Mouse (Mus musculus) embryonic facial prominence, embryonic 11.5 days (tissue): Measurements from ENCODE around the gene Galm. TPM values are rescaled to one million over a fixed set of nuclear protein-coding genes. Genes with fewer than 3 reads are reported as not detected.

Experiments used
- ATAC-seq: fragments of 200-750 bp; cut with Nextera tagmentation; replicated peaks from 2 replicates; pipeline ENCODE4 v1.8.0; 2017; ENCODE audit warnings: low read depth; ENCODE audit not compliant: insufficient number of reproducible peaks, low FRiP score, low TSS enrichment
- DNase-seq: peaks from one replicate; pipeline ENCODE4 v3.0.0-alpha.2; 2015; ENCODE audit warnings: low spot score
- H3K27ac ChIP-seq: fragments of 300-500 bp; sonication (generic); replicated peaks from 2 replicates; pipeline ENCODE4 v1.5.1; 2014; ENCODE audit warnings: mild to moderate bottlenecking, low read depth, low read length, control low read depth
- H3K27me3 ChIP-seq: fragments of 300-500 bp; sonication (generic); 2 replicates; pipeline ENCODE4 v1.6.1; 2014; ENCODE audit warnings: mild to moderate bottlenecking, low read length, moderate library complexity, mixed read lengths; ENCODE audit not compliant: control insufficient read depth, insufficient read depth
- H3K36me3 ChIP-seq: fragments of 300-500 bp; sonication (generic); replicated peaks from 2 replicates; pipeline ENCODE4 v1.6.1; 2014; ENCODE audit warnings: low read depth, mild to moderate bottlenecking, low read length, moderate library complexity, mixed read lengths; ENCODE audit not compliant: control insufficient read depth, insufficient read depth
- H3K4me1 ChIP-seq: fragments of 300-500 bp; sonication (generic); 2 replicates; pipeline ENCODE4 v1.6.1; 2014; ENCODE audit warnings: low read length, mixed read lengths; ENCODE audit not compliant: control insufficient read depth, insufficient read depth
- H3K4me2 ChIP-seq: fragments of 300-500 bp; sonication (generic); 2 replicates; pipeline ENCODE4 v1.6.1; 2014; ENCODE audit warnings: low read depth, mild to moderate bottlenecking, control low read depth, low read length, moderate library complexity
- H3K4me3 ChIP-seq: fragments of 300-500 bp; sonication (generic); 2 replicates; pipeline ENCODE4 v1.5.1; 2014; ENCODE audit warnings: low read depth, low read length, control low read depth
- H3K9ac ChIP-seq: fragments of 300-500 bp; sonication (generic); replicated peaks from 2 replicates; pipeline ENCODE4 v1.6.1; 2014; ENCODE audit warnings: mild to moderate bottlenecking, control low read depth, low read length
- H3K9me3 ChIP-seq: fragments of 300-500 bp; sonication (generic); replicated peaks from 2 replicates; pipeline ENCODE4 v1.6.1; 2016; ENCODE audit warnings: mild to moderate bottlenecking, low read length, inconsistent platforms, mixed read lengths; ENCODE audit not compliant: control insufficient read depth
- WGBS: fragments of 180-500 bp; shearing (Covaris S2); extraction: QIAGEN DNeasy Blood & Tissue Kit; methylation state at CpG from one replicate; pipeline ENCODE4 v1.1.7; 2014; 5-methylcytosine and 5-hydroxymethylcytosine counted together
- polyA plus RNA-seq: library from polyadenylated mRNA; unstranded; fragments of >200 nt; fragmentation: Nextera tagmentation; extraction: Ambion mirVana; gene quantifications from 2 replicates; pipeline ENCODE4 v1.2.1, GENCODE M21; 2014

The Galm gene
- polyA plus RNA-seq, 1 experiment from 2014 or later = 22.3 TPM

DNA sequence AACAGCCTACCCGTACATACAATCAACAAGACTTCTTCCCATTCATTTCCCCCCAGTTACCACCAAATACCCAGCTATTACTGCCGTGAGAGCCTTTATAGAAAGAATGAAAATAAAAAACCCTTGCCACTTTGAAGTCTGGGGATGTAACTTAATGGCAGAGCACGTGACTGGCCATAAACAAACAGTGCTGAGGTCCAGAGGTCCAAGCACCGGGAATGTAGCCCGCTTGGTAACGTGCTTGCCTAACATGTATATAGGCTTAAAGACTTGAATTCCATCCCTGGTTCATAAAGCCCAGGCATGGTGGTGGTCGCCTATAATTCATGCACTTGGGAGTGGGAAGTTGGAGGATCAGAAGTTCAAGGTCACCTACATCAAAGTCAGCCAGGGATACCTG is 4.6 kb downstream of the Galm start:
- Histone ChIP-seq H3K4me3 (no peak overlapping the region), H3K4me1 (no peaks in the 10 kb centered on the region), H3K27ac (no peak overlapping the region), H3K27me3 (no peaks in the 10 kb centered on the region), H3K9me3 (no peaks in the 10 kb centered on the region), H3K4me2 (no peak overlapping the region), H3K36me3 (no peaks in the 10 kb centered on the region), H3K9ac (no peak overlapping the region)
- no peak for ATAC-seq
- DNase-seq = no peak
- WGBS = 80% methylated on average over 7 of the region's 7 CpGs

DNA sequence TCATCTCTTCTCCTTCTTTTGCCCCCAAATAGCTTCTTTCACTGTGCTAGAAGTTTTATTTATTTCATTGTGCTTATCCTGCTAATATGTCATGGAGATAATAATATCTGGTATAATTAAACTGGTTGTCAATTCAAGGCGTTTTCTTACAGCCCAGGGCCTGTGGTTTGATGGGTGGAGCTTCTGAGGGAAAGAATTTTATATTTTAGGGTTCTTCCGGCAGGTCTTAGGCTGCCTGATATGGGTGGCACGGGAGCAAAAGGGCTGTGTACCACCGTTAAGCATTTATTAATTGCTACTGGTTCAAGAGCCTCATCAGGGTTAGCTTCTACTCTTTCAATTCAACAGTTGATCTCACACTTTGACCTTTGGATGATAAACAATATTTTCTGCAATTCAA is 5.2 kb downstream of the Galm start:
- Histone ChIP-seq H3K27me3 (no peaks in the 10 kb centered on the region), H3K4me2 (no peak overlapping the region), H3K4me1 (no peaks in the 10 kb centered on the region), H3K36me3 (no peaks in the 10 kb centered on the region), H3K9me3 (no peaks in the 10 kb centered on the region), H3K27ac (no peak overlapping the region), H3K9ac (no peak overlapping the region), H3K4me3 (no peak overlapping the region)
- ATAC-seq (no peak), DNase-seq (no peak)
- WGBS = 80% methylated on average over 4 of the region's 4 CpGs

DNA sequence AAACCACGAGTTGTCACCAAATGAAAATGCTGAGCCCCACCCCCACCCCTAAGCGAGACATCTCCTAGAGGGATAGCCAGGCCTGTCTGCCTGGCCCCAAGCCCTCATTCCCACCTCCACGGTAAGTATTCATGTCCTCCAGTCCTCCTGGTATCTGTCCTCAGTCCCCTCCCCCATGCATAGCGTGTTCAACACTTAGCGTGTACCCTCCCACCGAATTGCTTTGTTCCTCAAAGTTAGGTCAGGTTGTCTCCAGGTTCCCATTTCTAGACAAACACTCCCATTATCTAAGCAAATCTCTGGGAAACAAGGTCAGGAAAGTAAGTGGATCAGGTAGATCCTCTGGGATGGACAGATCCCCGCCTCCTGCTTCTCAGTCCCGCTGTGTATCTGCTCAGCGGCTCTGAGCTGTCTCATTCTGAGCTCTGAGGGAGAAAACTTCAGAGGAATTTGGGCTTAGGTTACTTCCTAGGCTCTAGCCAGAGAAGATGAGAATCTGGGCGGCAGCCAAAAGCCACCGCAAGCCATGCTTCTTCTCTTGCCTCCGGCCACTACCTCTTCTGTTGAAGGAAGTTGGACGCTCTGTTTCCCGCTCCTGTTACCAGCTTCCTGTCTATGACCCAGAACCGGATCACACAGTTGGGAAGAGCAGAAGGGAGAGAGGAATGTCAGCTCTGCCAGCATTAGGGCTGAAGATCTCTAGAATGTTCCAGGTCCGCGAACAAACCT is 11.3 kb downstream of the Galm start:
- Histone ChIP-seq H3K4me1 (no peaks in the 10 kb centered on the region), H3K36me3 (no peaks in the 10 kb centered on the region), H3K4me2 (no peak overlapping the region), H3K27me3 (no peaks in the 10 kb centered on the region), H3K9me3 (no peaks in the 10 kb centered on the region), H3K9ac (no peak overlapping the region), H3K27ac (no peak overlapping the region), H3K4me3 (no peak overlapping the region)
- DNase-seq = no peak
- WGBS = 81% methylated on average over 17 of the region's 17 CpGs
- ATAC-seq = no peak

DNA sequence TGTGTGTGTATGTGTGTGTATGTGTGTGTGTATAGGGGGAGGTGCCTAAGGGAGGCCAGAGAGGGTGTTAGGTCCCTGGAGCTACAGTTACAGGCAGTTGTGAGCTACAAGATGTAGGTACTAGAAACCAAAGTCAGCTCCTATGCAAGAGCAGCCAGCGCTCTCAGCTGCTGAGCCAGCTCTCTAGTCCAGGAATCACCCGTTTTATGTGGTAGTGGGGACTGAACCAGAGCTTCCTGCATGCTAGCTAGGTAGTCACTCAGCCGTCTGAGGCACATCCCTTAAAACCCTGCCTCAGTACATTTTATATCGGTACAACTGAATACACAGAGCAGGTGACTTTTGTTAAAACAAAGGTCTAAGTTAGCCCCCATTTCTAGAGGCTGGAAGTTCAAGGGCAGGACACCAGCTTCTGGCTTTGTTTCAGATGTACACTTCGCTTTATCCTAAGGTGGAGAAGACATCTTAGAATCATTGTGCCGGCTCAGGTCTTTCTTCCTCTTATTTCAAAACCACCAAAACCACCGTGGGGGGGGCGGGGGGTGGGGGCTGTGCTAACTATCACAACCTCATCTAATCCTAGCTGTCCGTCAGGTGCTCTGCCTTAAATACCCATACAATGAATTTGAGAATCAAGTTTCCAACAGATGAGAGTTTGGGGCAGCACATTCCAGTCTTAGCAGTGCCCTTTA is 12.6 kb downstream of the Galm start:
- Histone ChIP-seq H3K27ac (no peak overlapping the region), H3K4me1 (no peaks in the 10 kb centered on the region), H3K4me2 (no peak overlapping the region), H3K4me3 (no peak overlapping the region), H3K9ac (no peak overlapping the region), H3K36me3 (no peaks in the 10 kb centered on the region), H3K9me3 (no peaks in the 10 kb centered on the region), H3K27me3 (no peaks in the 10 kb centered on the region)
- no peak for DNase-seq
- ATAC-seq = no peak
- 71% methylated on average over 9 of the region's 9 CpGs for WGBS

DNA sequence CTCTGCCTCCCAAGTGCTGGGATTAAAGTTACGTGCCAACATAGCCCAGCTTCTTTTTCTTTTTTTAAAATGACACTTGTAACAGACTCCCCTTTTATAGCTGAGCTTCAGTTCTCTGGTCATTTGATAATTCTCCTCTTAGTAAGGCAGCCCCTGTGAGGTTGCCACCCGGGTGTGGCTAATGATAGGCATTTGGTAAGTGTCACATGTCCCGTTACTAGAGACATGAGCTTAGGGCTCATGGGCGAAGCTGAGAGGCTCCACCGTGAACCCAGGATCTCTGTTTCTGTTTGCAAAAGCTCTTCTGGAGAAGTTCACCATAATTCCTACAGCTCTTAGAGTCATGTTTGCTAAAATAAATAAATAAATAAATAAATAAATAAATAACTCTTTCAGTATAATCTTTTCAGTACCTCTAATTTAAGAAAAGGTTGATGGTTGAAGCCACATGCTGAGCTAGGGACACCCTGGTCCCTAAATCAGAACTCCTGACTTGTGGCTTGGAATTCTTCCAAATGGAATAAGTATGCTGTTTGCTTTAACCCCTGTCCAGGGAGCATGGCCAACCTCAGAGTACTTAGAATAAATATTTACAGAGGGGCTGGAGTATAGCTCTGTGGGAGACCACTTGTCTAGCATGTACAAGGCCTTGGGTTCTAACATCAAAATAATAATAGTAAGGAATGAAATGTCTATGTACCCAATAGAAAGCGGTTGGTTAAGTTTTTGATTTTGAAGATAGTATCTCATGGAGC is 16.4 kb downstream of the Galm start:
- Histone ChIP-seq H3K36me3 (no peaks in the 10 kb centered on the region), H3K4me3 (no peak overlapping the region), H3K27me3 (no peaks in the 10 kb centered on the region), H3K9me3 (no peaks in the 10 kb centered on the region), H3K4me2 (no peak overlapping the region), H3K27ac (no peak overlapping the region), H3K9ac (no peak overlapping the region), H3K4me1 (no peaks in the 10 kb centered on the region)
- WGBS = 87% methylated on average over 6 of the region's 6 CpGs
- DNase-seq (no peak), ATAC-seq (no peak)

DNA sequence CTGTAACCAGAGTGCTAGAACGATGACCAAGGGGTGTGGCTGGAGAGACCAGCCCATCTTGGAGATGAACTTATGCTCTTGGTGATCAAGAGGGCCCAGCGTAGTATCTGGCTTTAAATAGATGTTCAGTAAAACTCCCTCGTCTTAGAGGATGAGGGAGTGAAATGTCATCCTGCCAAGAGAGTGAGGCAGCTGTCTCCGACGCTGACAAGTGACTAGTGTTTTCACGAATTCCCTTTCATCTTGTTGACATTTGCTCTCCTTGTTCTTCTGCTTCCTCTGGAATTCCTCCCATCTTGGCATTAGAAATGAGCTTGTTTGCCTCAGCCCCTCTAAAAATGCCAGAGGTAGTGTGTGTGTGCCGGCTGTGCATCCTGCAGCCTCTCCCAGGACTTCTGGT is 17.9 kb downstream of the Galm start:
- ATAC-seq (no peak), DNase-seq (no peak)
- no peak overlapping the region for H3K4me2 ChIP-seq
- WGBS = 60% methylated on average over 7 of the region's 7 CpGs
- H3K27ac ChIP-seq = no peak overlapping the region
- H3K9me3 ChIP-seq = no peaks in the 10 kb centered on the region
- no peak overlapping the region for H3K9ac ChIP-seq
- no peaks in the 10 kb centered on the region for H3K36me3 ChIP-seq
- no peaks in the 10 kb centered on the region for H3K4me1 ChIP-seq
- H3K27me3 ChIP-seq = no peaks in the 10 kb centered on the region
- no peak overlapping the region for H3K4me3 ChIP-seq

DNA sequence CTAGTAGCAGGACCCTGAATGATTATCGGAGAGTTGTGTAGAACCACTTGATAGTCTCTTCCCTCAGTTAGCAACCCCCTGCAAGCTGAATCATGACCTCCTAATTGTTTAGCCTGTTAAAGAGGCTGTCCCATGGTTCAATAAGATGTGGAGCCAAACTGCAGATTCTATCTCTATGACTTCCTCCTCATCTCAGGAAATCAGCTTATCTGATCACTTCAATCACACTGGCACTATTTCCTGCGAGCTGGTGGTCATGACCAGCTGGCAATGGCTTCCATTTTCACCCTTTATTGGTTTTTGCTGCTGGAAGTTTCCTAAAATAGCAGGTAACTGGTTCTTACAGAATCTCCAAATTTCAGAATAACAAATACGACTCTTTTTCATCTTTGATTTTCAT is 18.5 kb downstream of the Galm start:
- Histone ChIP-seq H3K4me1 (no peaks in the 10 kb centered on the region), H3K36me3 (no peaks in the 10 kb centered on the region), H3K27ac (no peak overlapping the region), H3K4me2 (no peak overlapping the region), H3K4me3 (no peak overlapping the region), H3K9ac (no peak overlapping the region), H3K9me3 (no peaks in the 10 kb centered on the region), H3K27me3 (no peaks in the 10 kb centered on the region)
- DNase-seq (no peak), ATAC-seq (no peak)
- WGBS = 79% methylated on average over 3 of the region's 3 CpGs
